Mouse (Mus musculus): Measurements from ENCODE around the gene S1pr1. TPM values are rescaled to one million over a fixed set of nuclear protein-coding genes. Genes with fewer than 3 reads are reported as not detected.

The S1pr1 gene
- 48.7 and 58.0 TPM in 2 replicates for polyA plus RNA-seq (2012; ENCODE audit: insufficient read depth, insufficient read length, missing spikeins)

- peak within 1 kb of the TSS; percentile 86 for H3K4me3 ChIP-seq (ENCODE audit: insufficient read depth, low read length)
Measured at GRCm38 (mm10) chr3:115714671-115715651, at the start of gene S1pr1. Gene S1pr1 (minus strand): TSS chr3:115715072.

GRCm38 (mm10) chr3:115763292-115763691 is 48.4 kb upstream of the S1pr1 start:
- peaks cover 16% of the 10 kb centered on the region for H3K4me1 ChIP-seq (ENCODE audit: control insufficient read depth, insufficient read depth, low read length)
- TF ChIP-seq CTCF (IDR thresholded peaks at IDR 0.05; ENCODE audit: low read depth, low read length) (no peak), POLR2A (IDR thresholded peaks at IDR 0.05; ENCODE audit: borderline replicate concordance, low read depth, low read length) (no peak)
- H3K27ac ChIP-seq (ENCODE audit: insufficient read depth, low read depth, low read length): peak overlapping the region; percentile 55; the same call in 1 of the 2 replicates
- no peak overlapping the region for H3K4me3 ChIP-seq (ENCODE audit: insufficient read depth, low read length)

More at GRCm38 (mm10) chr3:115714671-115715651, at the start of gene S1pr1:
- peaks cover 24% of the 10 kb centered on the region for H3K4me1 ChIP-seq (ENCODE audit: control insufficient read depth, insufficient read depth, low read length)
- no peak for TF ChIP-seq POLR2A (IDR thresholded peaks at IDR 0.05; ENCODE audit: borderline replicate concordance, low read depth, low read length)
- TF ChIP-seq CTCF (IDR thresholded peaks at IDR 0.05; ENCODE audit: low read depth, low read length): no peak
- peak within 1 kb of the TSS; percentile 61 for H3K27ac ChIP-seq (ENCODE audit: insufficient read depth, low read depth, low read length)

- TF ChIP-seq CTCF (IDR thresholded peaks at IDR 0.05; ENCODE audit: low read depth, low read length) (no peak), POLR2A (IDR thresholded peaks at IDR 0.05; ENCODE audit: borderline replicate concordance, low read depth, low read length) (no peak)
- H3K27ac ChIP-seq (ENCODE audit: insufficient read depth, low read depth, low read length): peak overlapping the region; percentile 55
- H3K4me1 ChIP-seq (ENCODE audit: control insufficient read depth, insufficient read depth, low read length): peaks cover 16% of the 10 kb centered on the region
- H3K4me3 ChIP-seq (ENCODE audit: insufficient read depth, low read length): peak overlapping the region; percentile 12
Measured at GRCm38 (mm10) chr3:115762841-115763240, 48.0 kb upstream of the S1pr1 start.

- TF ChIP-seq CTCF (IDR thresholded peaks at IDR 0.05; ENCODE audit: low read depth, low read length): no peak
- TF ChIP-seq POLR2A (IDR thresholded peaks at IDR 0.05; ENCODE audit: borderline replicate concordance, low read depth, low read length): no peak
- Histone ChIP-seq H3K4me3 (ENCODE audit: insufficient read depth, low read length) (no peak overlapping the region), H3K4me1 (ENCODE audit: control insufficient read depth, insufficient read depth, low read length) (peaks cover 12% of the 10 kb centered on the region), H3K27ac (ENCODE audit: insufficient read depth, low read depth, low read length) (no peak overlapping the region)
Measured at GRCm38 (mm10) chr3:115759659-115760058, 44.8 kb upstream of the S1pr1 start.

GRCm38 (mm10) chr3:115758455-115758912 is 43.6 kb upstream of the S1pr1 start:
- H3K4me3 ChIP-seq (ENCODE audit: insufficient read depth, low read length): no peak overlapping the region
- peaks cover 10% of the 10 kb centered on the region for H3K4me1 ChIP-seq (ENCODE audit: control insufficient read depth, insufficient read depth, low read length)
- no peak for TF ChIP-seq POLR2A (IDR thresholded peaks at IDR 0.05; ENCODE audit: borderline replicate concordance, low read depth, low read length)
- TF ChIP-seq CTCF (IDR thresholded peaks at IDR 0.05; ENCODE audit: low read depth, low read length): no peak
- H3K27ac ChIP-seq (ENCODE audit: insufficient read depth, low read depth, low read length): no peak overlapping the region

- no peak overlapping the region for H3K4me3 ChIP-seq (ENCODE audit: insufficient read depth, low read length)
- H3K27ac ChIP-seq (ENCODE audit: insufficient read depth, low read depth, low read length): no peak overlapping the region
- no peaks in the 10 kb centered on the region for H3K4me1 ChIP-seq (ENCODE audit: control insufficient read depth, insufficient read depth, low read length)
- no peak for TF ChIP-seq CTCF (IDR thresholded peaks at IDR 0.05; ENCODE audit: low read depth, low read length)
- TF ChIP-seq POLR2A (IDR thresholded peaks at IDR 0.05; ENCODE audit: borderline replicate concordance, low read depth, low read length): no peak
Measured at GRCm38 (mm10) chr3:115754466-115754865, 39.6 kb upstream of the S1pr1 start.

GRCm38 (mm10) chr3:115750369-115750768 is 35.5 kb upstream of the S1pr1 start:
- H3K27ac ChIP-seq (ENCODE audit: insufficient read depth, low read depth, low read length): no peak overlapping the region
- no peak overlapping the region for H3K4me3 ChIP-seq (ENCODE audit: insufficient read depth, low read length)
- TF ChIP-seq POLR2A (IDR thresholded peaks at IDR 0.05; ENCODE audit: borderline replicate concordance, low read depth, low read length) (no peak), CTCF (IDR thresholded peaks at IDR 0.05; ENCODE audit: low read depth, low read length) (no peak)
- no peaks in the 10 kb centered on the region for H3K4me1 ChIP-seq (ENCODE audit: control insufficient read depth, insufficient read depth, low read length)

GRCm38 (mm10) chr3:115748289-115748989 is 33.6 kb upstream of the S1pr1 start:
- no peak overlapping the region for H3K4me3 ChIP-seq (ENCODE audit: insufficient read depth, low read length)
- TF ChIP-seq POLR2A (IDR thresholded peaks at IDR 0.05; ENCODE audit: borderline replicate concordance, low read depth, low read length) (no peak), CTCF (IDR thresholded peaks at IDR 0.05; ENCODE audit: low read depth, low read length) (no peak)
- H3K27ac ChIP-seq (ENCODE audit: insufficient read depth, low read depth, low read length): no peak overlapping the region
- no peaks in the 10 kb centered on the region for H3K4me1 ChIP-seq (ENCODE audit: control insufficient read depth, insufficient read depth, low read length)

GRCm38 (mm10) chr3:115746511-115746910 is 31.6 kb upstream of the S1pr1 start:
- Histone ChIP-seq H3K27ac (ENCODE audit: insufficient read depth, low read depth, low read length) (no peak overlapping the region), H3K4me1 (ENCODE audit: control insufficient read depth, insufficient read depth, low read length) (no peaks in the 10 kb centered on the region), H3K4me3 (ENCODE audit: insufficient read depth, low read length) (no peak overlapping the region)
- no peak for TF ChIP-seq POLR2A (IDR thresholded peaks at IDR 0.05; ENCODE audit: borderline replicate concordance, low read depth, low read length)
- TF ChIP-seq CTCF (IDR thresholded peaks at IDR 0.05; ENCODE audit: low read depth, low read length): no peak
